Mouse (Mus musculus): Measurements from ENCODE around the gene Cgas. TPM values are rescaled to one million over a fixed set of nuclear protein-coding genes. Genes with fewer than 3 reads are reported as not detected.
"Not testable (repeated sequence)": the region's sequence is repeated elsewhere in the genome, so short reads cannot be mapped to it uniquely, and the experiment has no call there.

Gene Cgas
- total RNA-seq (2021) = under 1 TPM; 0.39 to 0.86 TPM

DNA sequence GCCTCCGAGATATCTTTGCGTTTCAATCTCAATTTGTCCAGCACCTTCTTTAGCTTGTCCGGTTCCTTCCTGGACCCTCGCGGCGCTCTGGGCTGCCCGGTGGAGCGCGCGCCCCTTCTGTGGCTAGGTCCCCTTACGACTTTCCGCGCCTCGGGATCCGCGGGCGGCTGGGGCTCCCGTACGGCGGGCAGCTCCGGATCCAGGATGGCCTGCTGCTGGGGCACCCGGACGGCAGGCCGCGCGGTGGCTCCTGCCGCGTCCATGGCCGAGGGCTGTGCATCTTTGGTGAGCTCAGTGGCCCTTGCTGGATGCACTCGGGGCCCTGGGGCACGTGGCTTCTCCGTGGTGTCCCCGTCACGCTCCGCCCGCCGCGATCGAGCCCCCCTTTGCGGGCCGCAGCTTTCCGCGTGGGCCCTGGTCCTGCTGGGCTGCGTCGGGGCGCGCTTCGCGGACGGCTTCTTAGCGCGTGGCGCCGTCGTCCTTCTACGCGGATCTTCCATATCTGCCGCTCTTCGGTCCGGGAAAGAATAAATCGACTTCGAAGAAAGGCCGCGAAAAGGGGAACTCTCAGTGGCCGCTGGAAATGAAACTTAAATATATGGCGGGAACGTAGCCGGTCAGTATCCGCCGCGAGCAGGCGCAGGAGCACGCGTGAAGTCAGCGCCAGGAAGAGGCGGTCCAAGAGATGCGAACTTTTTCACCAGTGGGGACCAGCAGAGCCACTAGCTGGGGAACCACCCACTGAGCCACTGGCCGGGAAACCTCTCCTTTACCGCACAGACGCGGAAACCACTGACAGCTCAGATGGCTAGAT, at the start of gene Cgas:
Gene Cgas, minus strand, starts transcription at position 659 of the 814 bp plus-strand sequence.
- DNase-seq (ENCODE audit: low spot score in 2 of 2) = peak; percentile 22 to 29
- intact Hi-C loops (cut with DNase I) = no loop called here

- DNase-seq (ENCODE audit: low spot score in 2 of 2) = no peak
- intact Hi-C loops (cut with DNase I) = no loop called here
Measured at GRCm38 (mm10) chr9:78492254-78492653, 49.2 kb upstream of the Cgas start.

GRCm38 (mm10) chr9:78491169-78491568, 48.1 kb upstream of the Cgas start:
- DNase-seq (ENCODE audit: low spot score in 2 of 2) = no peak
- intact Hi-C loops (cut with DNase I) = no loop called here

GRCm38 (mm10) chr9:78488890-78489420, 45.9 kb upstream of the Cgas start, which contains the start of gene Eef1a1:
Gene Eef1a1, minus strand, starts transcription at chr9:78489151.
- peak; percentile 32 to 33 for DNase-seq (ENCODE audit: low spot score in 2 of 2)
- intact Hi-C loops (cut with DNase I) = no loop called here

- DNase-seq (ENCODE audit: low spot score in 2 of 2); intact Hi-C loops (cut with DNase I): not testable (repeated sequence)
Measured at GRCm38 (mm10) chr9:78488021-78488420, 45.0 kb upstream of the Cgas start.

- no peak for DNase-seq (ENCODE audit: low spot score in 2 of 2)
- intact Hi-C loops (cut with DNase I) = no loop called here
Measured at GRCm38 (mm10) chr9:78484660-78485059, 41.6 kb upstream of the Cgas start.

DNA sequence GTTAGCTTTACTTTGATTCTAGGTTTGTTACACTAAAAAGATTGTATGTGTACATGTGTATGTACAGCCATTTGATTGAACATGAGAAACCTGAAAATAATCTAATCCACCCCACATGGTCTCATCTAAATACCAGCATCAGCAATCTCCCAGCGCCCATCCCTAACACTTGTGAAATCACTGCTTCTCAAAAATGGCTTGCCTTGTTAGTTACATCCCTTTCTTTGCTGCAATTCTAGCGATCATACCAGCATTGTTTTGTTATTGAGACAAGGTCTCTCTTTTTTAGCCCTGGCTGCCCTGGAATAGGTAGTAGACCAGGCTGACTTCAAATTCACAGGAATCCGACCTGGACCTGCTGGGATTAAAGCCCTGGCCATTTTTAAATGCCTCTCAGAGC, 39.3 kb upstream of the Cgas start:
- no peak for DNase-seq (ENCODE audit: low spot score in 2 of 2)
- intact Hi-C loops (cut with DNase I) = no loop called here

- intact Hi-C loops (cut with DNase I) = loop anchor here (2.0 kb wide), 2 partner anchors 45 to 71 kb away; no protein-coding TSS in a partner anchor
- peak; percentile 93 to 94 for DNase-seq (ENCODE audit: low spot score in 2 of 2)
Measured at GRCm38 (mm10) chr9:78481423-78482331, 38.6 kb upstream of the Cgas start.

- intact Hi-C loops (cut with DNase I) = loop anchor here (2.0 kb wide), 2 partner anchors 46 to 72 kb away; no protein-coding TSS in a partner anchor
- peak; percentile 79 for DNase-seq (ENCODE audit: low spot score in 2 of 2)
Measured at GRCm38 (mm10) chr9:78480706-78481358, 37.8 kb upstream of the Cgas start.

- DNase-seq (ENCODE audit: low spot score in 2 of 2) = not testable (repeated sequence)
- intact Hi-C loops (cut with DNase I) = loop anchor here (2.0 kb wide), 2 partner anchors 47 to 73 kb away; no protein-coding TSS in a partner anchor
Measured at GRCm38 (mm10) chr9:78480227-78480626, 37.2 kb upstream of the Cgas start.

DNA sequence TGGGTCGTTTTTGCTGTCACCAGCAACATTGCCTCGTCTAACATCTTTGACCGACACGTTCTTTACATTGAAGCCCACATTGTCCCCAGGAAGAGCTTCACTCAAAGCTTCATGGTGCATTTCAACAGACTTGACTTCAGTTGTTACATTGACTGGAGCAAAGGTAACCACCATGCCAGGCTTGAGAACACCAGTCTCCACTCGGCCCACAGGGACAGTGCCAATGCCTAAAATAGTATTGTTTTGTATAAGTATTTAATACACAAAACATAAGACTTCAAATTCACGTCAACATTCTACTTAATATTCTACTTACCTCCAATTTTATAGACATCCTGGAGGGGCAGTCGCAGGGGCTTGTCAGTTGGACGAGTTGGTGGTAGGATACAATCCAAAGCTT, 36.3 kb upstream of the Cgas start:
- DNase-seq (ENCODE audit: low spot score in 2 of 2); intact Hi-C loops (cut with DNase I): not testable (repeated sequence)

- DNase-seq (ENCODE audit: low spot score in 2 of 2); intact Hi-C loops (cut with DNase I): not testable (repeated sequence)
Measured at GRCm38 (mm10) chr9:78478009-78478605, 35.1 kb upstream of the Cgas start.

GRCm38 (mm10) chr9:78477021-78477551, 34.0 kb upstream of the Cgas start:
- intact Hi-C loops (cut with DNase I) = no loop called here
- DNase-seq (ENCODE audit: low spot score in 2 of 2) = no peak

- intact Hi-C loops (cut with DNase I) = no loop called here
- DNase-seq (ENCODE audit: low spot score in 2 of 2) = no peak
Measured at GRCm38 (mm10) chr9:78476531-78477020, 33.5 kb upstream of the Cgas start.

DNA sequence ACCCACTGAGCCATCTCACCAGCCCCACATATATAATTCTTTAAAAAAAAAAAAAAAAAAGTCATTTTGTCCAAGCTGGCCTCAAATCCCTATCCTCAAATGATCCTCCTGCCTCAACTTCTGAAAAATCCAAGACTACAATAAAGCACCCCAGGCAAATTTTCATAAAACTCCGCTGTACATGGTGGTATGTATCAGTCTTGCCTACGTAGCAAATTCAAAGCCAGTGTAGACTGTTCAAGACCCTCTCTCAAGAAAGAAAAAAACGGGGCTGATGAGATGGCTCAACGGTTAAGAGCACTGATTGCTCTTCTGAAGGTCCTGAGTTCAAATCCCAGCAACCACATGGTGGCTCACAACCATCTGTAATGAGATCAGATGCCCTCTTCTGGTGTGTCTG, 32.8 kb upstream of the Cgas start:
- intact Hi-C loops (cut with DNase I) = no loop called here
- DNase-seq (ENCODE audit: low spot score in 2 of 2) = no peak

DNA sequence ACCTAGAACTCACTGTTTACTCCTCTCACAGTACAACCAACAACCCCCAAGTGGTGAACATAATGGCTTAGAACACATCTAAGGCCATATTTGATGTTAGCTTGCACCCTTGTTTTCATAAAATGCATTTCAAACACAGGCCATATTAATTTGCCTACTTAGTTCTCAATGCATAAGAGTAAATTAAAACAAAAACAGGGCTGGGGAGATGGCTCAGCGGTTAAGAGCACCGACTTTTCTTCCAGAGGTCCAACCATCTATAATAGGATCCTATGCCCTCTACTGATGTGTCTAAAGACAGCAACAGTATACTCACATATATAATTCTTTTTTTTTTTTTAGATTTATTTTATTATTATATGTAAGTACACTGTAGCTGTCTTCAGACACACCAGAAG, 32.3 kb upstream of the Cgas start:
- intact Hi-C loops (cut with DNase I) = no loop called here
- no peak for DNase-seq (ENCODE audit: low spot score in 2 of 2)

- no peak for DNase-seq (ENCODE audit: low spot score in 2 of 2)
- intact Hi-C loops (cut with DNase I) = no loop called here
Measured at GRCm38 (mm10) chr9:78474771-78475382, 31.8 kb upstream of the Cgas start.

DNA sequence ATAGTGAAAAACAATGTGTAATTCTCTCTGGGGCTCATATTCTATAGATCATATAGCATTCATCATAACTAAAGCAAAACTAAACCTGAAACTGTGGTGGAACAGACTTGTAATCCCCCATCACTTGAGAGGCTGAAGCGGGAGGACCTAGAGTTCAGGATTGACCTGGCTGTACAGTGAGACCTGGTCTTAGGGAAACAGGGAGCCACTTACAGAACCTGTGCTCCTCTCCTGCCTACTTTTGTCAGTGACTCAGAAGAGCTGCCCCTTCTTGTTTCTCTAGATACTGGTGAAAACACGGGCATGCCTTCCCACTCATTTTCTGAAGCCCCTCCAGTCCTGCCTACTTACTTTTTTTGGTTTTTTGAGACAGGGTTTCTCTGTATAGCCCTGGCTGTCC, 31.2 kb upstream of the Cgas start:
- intact Hi-C loops (cut with DNase I) = no loop called here
- no peak for DNase-seq (ENCODE audit: low spot score in 2 of 2)
